Mouse (Mus musculus): ENCODE data around the gene Slc35f1. TPM values are rescaled to one million over a fixed set of nuclear protein-coding genes. Genes with fewer than 3 reads are reported as not detected.

The Slc35f1 gene
- polyA plus RNA-seq, 2 experiments, result 0.01 TPM; not detected in 1

DNA sequence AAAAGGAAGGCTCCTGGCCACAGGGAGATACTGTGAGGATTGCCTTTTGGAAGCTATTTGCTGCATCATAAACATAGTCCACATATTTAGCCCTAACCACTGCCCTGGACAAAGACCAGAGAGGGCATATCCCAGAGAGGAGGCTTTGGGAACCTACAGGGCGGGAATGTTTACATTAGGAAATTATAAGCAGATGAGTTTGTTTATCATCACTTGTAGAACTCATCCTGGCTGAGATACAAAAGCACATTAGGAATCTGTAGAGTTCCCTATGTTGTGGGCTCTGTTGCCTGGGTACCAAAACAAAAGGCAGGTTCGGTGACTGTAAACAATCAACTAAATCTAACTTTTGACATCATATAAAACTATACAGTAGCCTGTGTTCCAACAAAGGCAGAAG, 467.4 kb downstream of the Slc35f1 start:
- H3K27ac ChIP-seq, result no peak overlapping the region
- TF ChIP-seq CTCF (IDR thresholded peaks at IDR 0.05; ENCODE audit: low read depth) (no peak), EP300 (IDR thresholded peaks at IDR 0.05; ENCODE audit: low read depth) (no peak)
- no peak overlapping the region for H3K9ac ChIP-seq (replicated peaks)
- H3K4me2 ChIP-seq (ENCODE audit: low read depth), result no peak overlapping the region
- no peak overlapping the region for H3K4me3 ChIP-seq (ENCODE audit: insufficient read depth in 1 of 2, low read depth in 2 of 2, low read length in 2 of 2)
- no peaks in the 10 kb centered on the region for H3K9me3 ChIP-seq (ENCODE audit: control insufficient read depth, low read length)
- no peaks in the 10 kb centered on the region; a peak in 1 of 4 replicates for H3K4me1 ChIP-seq (replicated peaks; ENCODE audit: control insufficient read depth in 2 of 2, insufficient read depth in 2 of 2, low read length in 1 of 2)
- H3K36me3 ChIP-seq (replicated peaks; ENCODE audit: control insufficient read depth, insufficient read depth, low read depth), result no peaks in the 10 kb centered on the region
- WGBS (ENCODE audit: insufficient replicate concordance), result 61% methylated on average over 2 of the region's 2 CpGs
- DNase-seq (ENCODE audit: low read depth in 3 of 3, low spot score in 3 of 3), result no peak
- no peak for ATAC-seq (ENCODE audit: insufficient read depth)
- H3K27me3 ChIP-seq (ENCODE audit: control insufficient read depth, insufficient read depth, low read length), result no peaks in the 10 kb centered on the region

Measured in liver, embryonic 14.5 days (tissue).